ENCODE assay signal across 12 mouse cellular contexts in genomic region chr11:76835868-76836267, GRCm38 (mm10). TPM values are rescaled to one million over a fixed set of nuclear protein-coding genes. Genes with fewer than 3 reads are reported as not detected.
DNase-seq lines count a peak whose midpoint lies in the region; ATAC-seq and TF ChIP-seq lines count a peak whose summit lies in the region.
"Had no signal": no experiment of that assay in that cellular context is flagged by ENCODE, and none has a peak within 500 bp of the region (broad histone marks: within the 10 kb centered on the region; RNA-seq: fewer than 3 reads in every experiment).

No protein-coding gene starts in this region.

- H3K9me3 ChIP-seq in heart, embryonic 10.5 days = no peaks in the 10 kb centered on the region
- no peaks in the 10 kb centered on the region for H3K9me3 ChIP-seq in heart, embryonic 16.5 days (replicated peaks; ENCODE audit: control insufficient read depth, low read length)
- H3K9me3 ChIP-seq in stomach, embryonic 14.5 days (ENCODE audit: control insufficient read depth, low read depth, low read length) = no peaks in the 10 kb centered on the region

- H3K4me3 ChIP-seq in heart, embryonic 10.5 days = no peak overlapping the region
- H3K4me3 ChIP-seq in left cerebral cortex, adult 2 months = no peak overlapping the region
- no peak overlapping the region for H3K4me3 ChIP-seq in heart, embryonic 16.5 days (ENCODE audit: low read length)
- no peak overlapping the region for H3K4me3 ChIP-seq in stomach, embryonic 14.5 days (ENCODE audit: low read depth, low read length)

- ATAC-seq in heart, embryonic 16.5 days (replicated peaks; ENCODE audit: extremely low read depth, insufficient read depth, low FRiP score) = no peak
- ATAC-seq in stomach, embryonic 14.5 days (ENCODE audit: insufficient number of reproducible peaks, insufficient read depth, low FRiP score, low read depth) = no peak
- ATAC-seq in activated CD4-positive, CD25-positive, alpha-beta regulatory T cell, adult 4 months = no peak
- ATAC-seq: forebrain, postnatal 0 days had no signal

- 0 out of 2 replicates have a peak overlapping the region, but pooled peaks have one; percentile 30 for H3K9ac ChIP-seq in heart, embryonic 16.5 days (ENCODE audit: low read length)
- H3K9ac ChIP-seq in stomach, embryonic 14.5 days (replicated peaks; ENCODE audit: low read depth, low read length) = no peak overlapping the region
- H3K9ac ChIP-seq: forebrain, postnatal 0 days; lung, embryonic 14.5 days had no signal

- intact Hi-C loops in heart, postnatal 36 days (cut with DNase I) = no loop called here
- intact Hi-C loops in left cerebral cortex, adult 2 months (cut with DNase I) = no loop called here

- peak overlapping the region; percentile 49 for H3K27ac ChIP-seq in heart, embryonic 10.5 days
- peak overlapping the region; percentile 77 for H3K27ac ChIP-seq in left cerebral cortex, adult 2 months
- peak overlapping the region; percentile 71 for H3K27ac ChIP-seq in heart, embryonic 16.5 days (ENCODE audit: low read length)
- H3K27ac ChIP-seq in stomach, embryonic 14.5 days (ENCODE audit: low read length) = peak overlapping the region; percentile 22; the same call in 1 of the 2 replicates

- peaks cover 5% of the 10 kb centered on the region for H3K36me3 ChIP-seq in heart, embryonic 10.5 days
- no peaks in the 10 kb centered on the region; the same call in 1 of the 2 replicates for H3K36me3 ChIP-seq in heart, embryonic 16.5 days (ENCODE audit: control insufficient read depth, insufficient read depth)
- 0 out of 2 replicates have a peak, but pooled peaks cover 3% of the 10 kb centered on the region for H3K36me3 ChIP-seq in stomach, embryonic 14.5 days (ENCODE audit: control insufficient read depth, insufficient read depth, low read length)

- H3K4me1 ChIP-seq in heart, embryonic 10.5 days = peaks cover 22% of the 10 kb centered on the region
- peaks cover 7% of the 10 kb centered on the region for H3K4me1 ChIP-seq in heart, embryonic 16.5 days (ENCODE audit: control insufficient read depth, insufficient read depth, low read length)
- H3K4me1 ChIP-seq in stomach, embryonic 14.5 days (ENCODE audit: control insufficient read depth, insufficient read depth, low read length) = no peaks in the 10 kb centered on the region

- H3K27me3 ChIP-seq in heart, embryonic 10.5 days (ENCODE audit: insufficient read depth, poor library complexity, severe bottlenecking) = no peaks in the 10 kb centered on the region
- H3K27me3 ChIP-seq in heart, embryonic 16.5 days (ENCODE audit: control insufficient read depth, insufficient read depth, low read length) = no peaks in the 10 kb centered on the region
- no peaks in the 10 kb centered on the region for H3K27me3 ChIP-seq in stomach, embryonic 14.5 days (ENCODE audit: control insufficient read depth, insufficient read depth, low read length)

- no peak for DNase-seq in heart, embryonic 10.5 days (ENCODE audit: low spot score)
- DNase-seq in heart, postnatal 36 days = no peak
- DNase-seq in left cerebral cortex, adult 2 months (ENCODE audit: extremely low spot score in 1 of 2, low spot score in 2 of 2) = no peak
- no peak for DNase-seq in left cerebral cortex, adult 11 months (ENCODE audit: low spot score)
- DNase-seq in ovary, postnatal 14 days (ENCODE audit: low spot score) = no peak
- DNase-seq: forebrain, postnatal 0 days; kidney, adult 8-10 months had no signal

- peak overlapping the region; percentile 2; the same call in 1 of the 2 replicates for H3K4me2 ChIP-seq in heart, embryonic 16.5 days (ENCODE audit: low read depth, low read length)
- no peak overlapping the region for H3K4me2 ChIP-seq in stomach, embryonic 14.5 days (replicated peaks; ENCODE audit: low read depth, low read length)
- H3K4me2 ChIP-seq: lung, embryonic 14.5 days; midbrain, embryonic 11.5 days had no signal

- WGBS in heart, embryonic 10.5 days = 52% methylated on average over 5 of the region's 5 CpGs
- 55% methylated on average over 5 of the region's 5 CpGs for WGBS in heart, embryonic 16.5 days
- 77% methylated on average over 5 of the region's 5 CpGs for WGBS in stomach, embryonic 14.5 days

- no peak for TF ChIP-seq CTCF in left cerebral cortex, adult 2 months (IDR thresholded peaks at IDR 0.05)

RNA-seq across cellular contexts. Expression of gene Cpd, which starts 10.9 kb away (rescaled TPM):
- polyA plus RNA-seq in heart, embryonic 10.5 days (2016; fragmentation: Nextera tagmentation; extraction: Ambion mirVana) = 11.6 and 14.1 TPM in 2 replicates
- total RNA-seq in heart, postnatal 36 days (2021) = 10 to 100 TPM; 43.3 to 44.9 TPM
- 10 to 100 TPM; 53.0 to 56.8 TPM for total RNA-seq in left cerebral cortex, adult 2 months (2021)
- polyA plus RNA-seq in heart, embryonic 16.5 days (2015; fragmentation: Nextera tagmentation; extraction: Ambion mirVana) = 6.9 and 10.0 TPM in 2 replicates
- 21.1 and 24.3 TPM in 2 replicates for polyA plus RNA-seq in stomach, embryonic 14.5 days (2014; fragmentation: Nextera tagmentation; extraction: Ambion mirVana)
- 1 to 10 TPM; 4.8 to 6.1 TPM for polyA plus RNA-seq in activated CD4-positive, CD25-positive, alpha-beta regulatory T cell, adult 4 months (2017; shearing (Covaris generic))

Comparison
In these comparisons a context has a peak if more than half of its experiments do, and no peak if none do; other contexts are left out.
1. H3K27ac ChIP-seq: peak in every context shown above with its lines; median percentile 77 in left cerebral cortex, adult 2 months; 71 in heart, embryonic 16.5 days; 49 in heart, embryonic 10.5 days; 22 in stomach, embryonic 14.5 days.